Mouse (Mus musculus) C2C12 (cell line): ENCODE measurements around the gene Selp. TPM values are rescaled to one million over a fixed set of nuclear protein-coding genes. Genes with fewer than 3 reads are reported as not detected.
A peak's percentile ranks its signal among the peaks of the same experiment; 100 is the strongest.

Experiments used
- H3K27me3 ChIP-seq: one replicate; pipeline ENCODE4 v1.6.1; 2011; ENCODE audit not compliant: control insufficient read depth, insufficient read depth, insufficient read length
- H3K36me3 ChIP-seq: one replicate; pipeline ENCODE4 v1.6.1; 2011; ENCODE audit not compliant: control insufficient read depth, insufficient read depth
- H3K4me3 ChIP-seq: one replicate; pipeline ENCODE4 v1.5.1; 2011; ENCODE audit warnings: mild to moderate bottlenecking, control low read depth; ENCODE audit not compliant: poor library complexity, insufficient read depth, severe bottlenecking
- H3K79me2 ChIP-seq: one replicate; pipeline ENCODE4 v1.6.1; 2011; ENCODE audit not compliant: control insufficient read depth, insufficient read depth
- H3K79me3 ChIP-seq: one replicate; pipeline ENCODE4 v1.6.1; 2011; ENCODE audit warnings: low read depth, control low read depth
- H3ac ChIP-seq: one replicate; pipeline ENCODE3; 2011; ENCODE audit warnings: low read depth; ENCODE audit not compliant: control insufficient read depth, insufficient read length
- CEBPB ChIP-seq: IDR thresholded peaks from one replicate; pipeline ENCODE4 v1.6.1; 2011; ENCODE audit warnings: low read depth, mild to moderate bottlenecking, control low read depth, moderate library complexity
- CTCF ChIP-seq: IDR thresholded peaks from one replicate; pipeline ENCODE4 v1.5.1; 2011; ENCODE audit not compliant: control insufficient read depth, insufficient read depth, insufficient read length
- FOSL1 ChIP-seq: IDR thresholded peaks from one replicate; pipeline ENCODE4 v1.8.0; 2011; ENCODE audit warnings: mild to moderate bottlenecking, low read length; ENCODE audit not compliant: poor library complexity, insufficient read depth, severe bottlenecking
- MAX ChIP-seq: IDR thresholded peaks from one replicate; pipeline ENCODE4 v1.6.1; 2011; ENCODE audit warnings: mild to moderate bottlenecking, control low read depth
- MYOD1 ChIP-seq: IDR thresholded peaks from one replicate; pipeline ENCODE4 v1.6.1; 2011; ENCODE audit warnings: low read depth; ENCODE audit not compliant: control insufficient read depth, insufficient read length
- MYOG ChIP-seq: IDR thresholded peaks from one replicate; pipeline ENCODE4 v1.6.1; 2011; ENCODE audit not compliant: control insufficient read depth, insufficient read length; ENCODE audit errors: extremely low read depth
- USF1 ChIP-seq: IDR thresholded peaks from one replicate; pipeline ENCODE4 v1.6.1; 2011; ENCODE audit warnings: low read depth, mild to moderate bottlenecking, control low read depth, moderate library complexity
- polyA plus RNA-seq: library from polyadenylated mRNA; unstranded; fragments of >200 nt; fragmentation: generic; extraction: Trizol; gene quantifications from one replicate; pipeline ENCODE4 v1.2.1, GENCODE M21; 2012; ENCODE audit warnings: missing spikeins

The Selp gene
- polyA plus RNA-seq, 1 experiment: 24.1 TPM

DNA sequence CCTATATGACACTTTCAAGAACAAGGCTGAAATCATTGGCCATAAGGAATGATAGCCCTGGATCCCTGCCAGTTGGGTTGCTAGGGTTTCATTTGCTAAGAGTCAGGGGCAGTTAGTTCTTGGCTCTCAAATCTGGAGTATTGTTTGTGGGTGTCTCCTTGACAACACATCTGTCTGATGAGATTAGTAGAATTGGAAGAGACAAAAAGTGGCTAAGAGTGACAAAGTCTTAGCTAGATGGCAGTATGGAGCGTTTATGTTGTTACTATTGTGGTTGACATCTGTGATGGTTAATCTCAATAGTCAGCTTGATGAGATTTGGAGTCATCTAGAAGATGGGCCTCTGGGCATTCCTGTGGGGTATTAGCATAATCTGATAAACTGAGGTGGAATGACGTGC lies 16.7 kb upstream of the Selp start:
- Histone ChIP-seq H3K79me3 (no peaks in the 10 kb centered on the region), H3K79me2 (no peaks in the 10 kb centered on the region), H3K36me3 (no peaks in the 10 kb centered on the region), H3K27me3 (no peaks in the 10 kb centered on the region), H3ac (no peak overlapping the region), H3K4me3 (no peak overlapping the region)
- no peak for TF ChIP-seq USF1
- TF ChIP-seq CEBPB: no peak
- no peak for TF ChIP-seq MYOG
- no peak for TF ChIP-seq CTCF
- no peak for TF ChIP-seq MAX
- no peak for TF ChIP-seq MYOD1
- TF ChIP-seq FOSL1: no peak

DNA sequence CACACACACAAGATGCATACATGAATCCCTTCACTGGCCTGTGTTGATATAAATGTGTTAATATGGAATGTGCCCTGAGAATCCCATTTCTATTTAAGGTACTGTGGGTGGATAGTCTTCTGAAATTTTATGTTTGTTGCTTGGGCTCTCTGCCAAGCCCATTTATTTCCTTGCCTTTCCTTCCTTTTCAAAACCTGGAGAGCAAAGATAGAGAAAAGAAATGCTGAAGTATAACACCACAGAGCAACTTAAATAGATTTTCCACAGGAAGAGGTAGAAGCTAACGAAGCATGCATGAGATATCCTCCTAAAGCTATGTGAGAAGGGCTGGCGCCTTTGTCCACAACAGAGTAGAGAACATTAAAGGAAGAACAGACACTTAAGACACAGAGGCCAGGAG lies 5.3 kb upstream of the Selp start:
- Histone ChIP-seq H3K27me3 (no peaks in the 10 kb centered on the region), H3K79me3 (no peaks in the 10 kb centered on the region), H3K4me3 (no peak overlapping the region), H3K36me3 (no peaks in the 10 kb centered on the region), H3K79me2 (no peaks in the 10 kb centered on the region), H3ac (no peak overlapping the region)
- no peak for TF ChIP-seq MAX
- TF ChIP-seq CTCF: no peak
- no peak for TF ChIP-seq MYOD1
- TF ChIP-seq FOSL1: no peak
- no peak for TF ChIP-seq CEBPB
- TF ChIP-seq MYOG: no peak
- no peak for TF ChIP-seq USF1

GRCm38 (mm10) chr1:164110591-164111329 lies 4.3 kb upstream of the Selp start:
- Histone ChIP-seq H3ac (no peak overlapping the region), H3K27me3 (no peaks in the 10 kb centered on the region), H3K36me3 (no peaks in the 10 kb centered on the region), H3K79me3 (no peaks in the 10 kb centered on the region), H3K79me2 (no peaks in the 10 kb centered on the region), H3K4me3 (no peak overlapping the region)
- no peak for TF ChIP-seq USF1

GRCm38 (mm10) chr1:164114280-164114679 lies 784 bp upstream of the Selp start:
- Histone ChIP-seq H3K79me2 (peaks cover 25% of the 10 kb centered on the region), H3ac (no peak overlapping the region), H3K79me3 (peaks cover 4% of the 10 kb centered on the region), H3K4me3 (no peak overlapping the region), H3K36me3 (no peaks in the 10 kb centered on the region), H3K27me3 (no peaks in the 10 kb centered on the region)
- peak; percentile 66 for TF ChIP-seq MYOD1
- no peak for TF ChIP-seq MAX
- TF ChIP-seq CTCF: no peak
- peak; percentile 12 for TF ChIP-seq FOSL1
- TF ChIP-seq CEBPB: no peak
- peak; percentile 25 for TF ChIP-seq USF1
- no peak for TF ChIP-seq MYOG

DNA sequence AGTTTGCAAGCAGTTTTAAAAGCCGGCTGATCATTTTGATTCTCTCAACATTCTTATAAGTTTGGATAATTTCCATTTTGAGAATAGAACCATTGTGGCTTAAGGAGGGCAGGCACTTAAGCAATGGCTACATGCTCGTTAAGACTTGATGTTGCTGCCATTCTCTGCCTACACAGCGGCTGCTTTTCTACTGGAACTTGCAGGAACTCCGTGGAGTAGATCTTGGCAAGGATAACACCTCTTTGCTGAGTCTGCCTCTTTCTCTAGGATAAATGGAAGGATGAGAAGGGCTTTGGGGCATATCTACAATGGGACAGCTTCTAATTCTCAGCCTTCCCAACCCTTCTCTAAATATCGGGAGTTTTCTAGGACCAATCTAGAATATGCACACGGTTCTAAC lies 583 bp downstream of the Selp start:
- peak overlapping the region; percentile 66 for H3ac ChIP-seq
- peaks cover 34% of the 10 kb centered on the region for H3K79me2 ChIP-seq
- peaks cover 6% of the 10 kb centered on the region for H3K79me3 ChIP-seq
- TF ChIP-seq USF1: no peak
- no peak for TF ChIP-seq CTCF
- TF ChIP-seq MYOD1: no peak
- TF ChIP-seq CEBPB: no peak
- TF ChIP-seq MYOG: no peak
- TF ChIP-seq MAX: no peak
- no peak for TF ChIP-seq FOSL1
- H3K27me3 ChIP-seq: no peaks in the 10 kb centered on the region
- no peaks in the 10 kb centered on the region for H3K36me3 ChIP-seq
- no peak overlapping the region for H3K4me3 ChIP-seq

GRCm38 (mm10) chr1:164117869-164118268 lies 2.8 kb downstream of the Selp start:
- Histone ChIP-seq H3K79me3 (peaks cover 6% of the 10 kb centered on the region), H3K79me2 (peaks cover 42% of the 10 kb centered on the region), H3K36me3 (no peaks in the 10 kb centered on the region), H3ac (no peak overlapping the region), H3K4me3 (no peak overlapping the region), H3K27me3 (no peaks in the 10 kb centered on the region)
- TF ChIP-seq MYOD1: no peak
- no peak for TF ChIP-seq CEBPB
- no peak for TF ChIP-seq USF1
- TF ChIP-seq MAX: no peak
- TF ChIP-seq CTCF: no peak
- no peak for TF ChIP-seq MYOG
- no peak for TF ChIP-seq FOSL1
